Mouse (Mus musculus) leukemia stem cell, adult 10-12 weeks (primary cell): ENCODE measurements around the gene 4930548H24Rik. TPM values are rescaled to one million over a fixed set of nuclear protein-coding genes. Genes with fewer than 3 reads are reported as not detected.

Experiments used
- polyA plus RNA-seq: library from polyadenylated mRNA; stranded (reverse); fragments of >175 nt; gene quantifications from 2 replicates; pipeline ENCODE4 v1.2.3, GENCODE M21; 2012; ENCODE audit warnings: low replicate concordance

4930548H24Rik gene
- polyA plus RNA-seq, result 0.20 TPM in 1 of 2 replicates, not detected in the other

GRCm38 (mm10) chr5:31485440-31485839 is at the start of gene 4930548H24Rik:
Gene 4930548H24Rik, plus strand, starts transcription at chr5:31485740.

GRCm38 (mm10) chr5:31451878-31452561 is 33.5 kb upstream of the 4930548H24Rik start, which contains the start of gene Zfp512:
Gene Zfp512, plus strand, starts transcription at chr5:31452431.

GRCm38 (mm10) chr5:31494513-31495297 is 9.2 kb downstream of the 4930548H24Rik start, which contains the start of gene Gpn1:
Gene Gpn1, plus strand, starts transcription at chr5:31494741.

DNA sequence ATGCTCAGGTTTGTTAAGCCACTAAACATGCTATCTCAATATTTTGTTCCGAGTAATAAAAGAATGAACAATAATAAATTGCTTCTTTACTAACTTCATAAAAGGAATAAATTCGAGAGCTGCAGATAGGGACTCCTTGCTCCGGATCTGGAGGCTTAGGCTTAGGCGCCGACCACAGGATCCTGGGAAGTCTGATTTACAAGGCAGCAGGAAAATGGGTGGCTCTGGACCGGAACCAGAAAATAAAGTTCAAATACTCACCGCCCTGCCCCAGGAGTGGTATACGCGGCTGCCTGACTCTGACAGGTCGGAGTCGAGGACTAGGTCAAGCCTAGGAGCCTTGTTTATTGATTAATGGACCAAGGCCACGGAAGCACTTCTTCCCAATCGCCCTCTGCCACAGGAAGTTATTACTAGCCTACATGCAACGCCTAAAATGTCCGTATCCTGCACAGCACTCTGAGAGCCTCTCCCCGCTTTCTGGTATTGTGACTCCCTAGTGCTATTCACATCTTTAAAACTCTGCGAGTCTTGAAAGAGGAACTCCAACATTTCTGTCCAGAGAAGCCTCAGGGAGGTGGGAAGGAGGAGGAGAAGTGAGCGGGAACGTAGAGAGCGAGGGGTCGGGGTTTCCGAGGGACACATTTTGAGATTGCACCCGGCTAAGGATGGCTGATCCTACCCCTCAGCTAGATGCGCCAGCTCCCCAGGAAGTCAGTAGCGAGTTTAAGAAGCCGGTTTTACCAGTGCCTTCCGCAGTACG is 41.0 kb downstream of the 4930548H24Rik start, which contains the start of gene Slc4a1ap:
Slc4a1ap (plus strand) TSS at position 642 of the 763 bp plus-strand sequence.

DNA sequence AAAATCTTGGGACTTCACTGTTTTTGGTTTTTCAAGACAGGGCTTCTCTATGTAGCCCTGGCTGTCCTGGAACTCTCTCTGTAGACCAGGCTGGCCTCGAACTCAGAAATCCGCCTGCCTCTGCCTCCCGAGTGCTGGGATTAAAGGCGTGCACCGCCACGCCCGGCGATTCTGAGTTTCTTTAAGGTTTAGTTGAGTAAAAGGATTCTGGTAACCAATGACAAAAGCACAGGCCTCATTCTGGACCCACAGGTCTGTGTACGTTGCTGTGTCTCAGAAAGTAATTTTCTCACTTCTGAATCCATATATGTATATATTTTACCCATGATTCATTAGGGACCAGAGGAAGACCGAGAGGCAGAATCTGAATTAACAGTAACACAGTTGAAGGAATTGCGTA is 42.2 kb downstream of the 4930548H24Rik start, which contains the start of gene Supt7l:
Supt7l (minus strand) TSS at position 101 of the 400 bp plus-strand sequence.

Other genes with a start within 250 kb of the 4930548H24Rik start
- gene Nrbp1, start 244.9 kb upstream of the 4930548H24Rik start, polyA plus RNA-seq, result 13.0 and 17.5 TPM in 2 replicates
- gene Gm9970, start 244.5 kb upstream of the 4930548H24Rik start, polyA plus RNA-seq, result 0.36 TPM in 1 of 2 replicates, not detected in the other
- gene Krtcap3, start 234.0 kb upstream of the 4930548H24Rik start, polyA plus RNA-seq, result 3.8 and 11.2 TPM in 2 replicates
- 5.5 and 6.3 TPM in 2 replicates for gene Ift172, start 194.6 kb upstream of the 4930548H24Rik start, polyA plus RNA-seq
- 0.57 and 2.1 TPM in 2 replicates for gene Fndc4, start 189.7 kb upstream of the 4930548H24Rik start, polyA plus RNA-seq
- gene Gckr, start 188.3 kb upstream of the 4930548H24Rik start, polyA plus RNA-seq, result 0.19 TPM in 1 of 2 replicates, not detected in the other
- gene Zfp512, start 33.3 kb upstream of the 4930548H24Rik start, polyA plus RNA-seq, result 8.1 and 10.6 TPM in 2 replicates
- 13.8 and 19.9 TPM in 2 replicates for gene Gpn1, start 9.0 kb downstream of the 4930548H24Rik start, polyA plus RNA-seq
- 26.3 and 40.8 TPM in 2 replicates for gene Slc4a1ap, start 41.3 kb downstream of the 4930548H24Rik start, polyA plus RNA-seq
- gene Supt7l, start 42.1 kb downstream of the 4930548H24Rik start, polyA plus RNA-seq, result 2.3 and 11.2 TPM in 2 replicates
- gene Mrpl33, start 111.2 kb downstream of the 4930548H24Rik start, polyA plus RNA-seq, result 3.2 and 3.5 TPM in 2 replicates
- 4.5 and 6.0 TPM in 2 replicates for gene Rbks, start 211.9 kb downstream of the 4930548H24Rik start, polyA plus RNA-seq
- 5.3 and 51.6 TPM in 2 replicates for gene Babam2, start 211.9 kb downstream of the 4930548H24Rik start, polyA plus RNA-seq